Mouse (Mus musculus) kidney, postnatal 25 days (tissue): ENCODE data around the gene C2cd5.
"Not testable (repeated sequence)": the region's sequence is repeated elsewhere in the genome, so short reads cannot be mapped to it uniquely, and the experiment has no call there.

Experiments
- DNase-seq, 2 experiments: peaks; one replicate each; pipeline ENCODE4 v3.0.0; 2021; ENCODE audit warnings: mixed read lengths in 2 of 2

The C2cd5 gene

DNA sequence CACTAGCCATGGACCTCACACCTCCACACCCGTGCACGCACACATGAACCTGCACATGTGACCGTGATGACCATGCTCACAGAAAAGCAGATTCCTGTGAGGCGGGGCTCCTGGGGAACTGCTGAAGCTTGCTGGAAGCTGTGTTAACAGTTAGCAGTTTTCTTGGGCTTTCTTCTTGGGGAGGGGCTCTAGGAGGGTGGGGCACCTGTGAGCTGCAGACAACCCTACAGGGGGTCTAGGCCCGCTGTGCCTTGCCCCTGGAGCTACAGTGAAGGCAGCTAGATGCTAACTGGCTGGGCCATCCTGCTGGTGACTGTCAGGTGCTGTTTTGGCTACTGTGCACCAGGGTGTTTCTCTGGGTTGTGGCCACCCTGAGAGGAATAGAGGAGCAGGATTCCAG is 91.1 kb downstream of the C2cd5 start:
- DNase-seq, result no peak

DNA sequence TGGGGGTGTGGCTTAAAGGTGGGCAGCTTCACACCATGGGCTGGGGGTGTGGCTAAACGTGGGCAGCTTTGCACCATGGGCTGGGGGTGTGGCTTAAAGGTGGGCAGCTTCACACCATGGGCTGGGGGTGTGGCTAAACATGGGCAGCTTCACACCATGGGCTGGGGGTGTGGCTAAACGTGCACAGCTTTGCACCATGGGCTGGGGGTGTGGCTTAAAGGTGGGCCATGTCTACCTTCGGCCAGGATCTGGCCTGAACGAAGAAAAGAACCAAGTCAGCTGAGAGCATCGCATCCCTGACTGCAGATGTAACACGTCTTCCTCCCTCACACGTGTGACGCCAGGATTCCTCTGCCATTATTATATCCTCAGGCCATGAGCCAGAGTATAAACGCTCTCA is 94.7 kb downstream of the C2cd5 start:
- DNase-seq, result not testable (repeated sequence)

DNA sequence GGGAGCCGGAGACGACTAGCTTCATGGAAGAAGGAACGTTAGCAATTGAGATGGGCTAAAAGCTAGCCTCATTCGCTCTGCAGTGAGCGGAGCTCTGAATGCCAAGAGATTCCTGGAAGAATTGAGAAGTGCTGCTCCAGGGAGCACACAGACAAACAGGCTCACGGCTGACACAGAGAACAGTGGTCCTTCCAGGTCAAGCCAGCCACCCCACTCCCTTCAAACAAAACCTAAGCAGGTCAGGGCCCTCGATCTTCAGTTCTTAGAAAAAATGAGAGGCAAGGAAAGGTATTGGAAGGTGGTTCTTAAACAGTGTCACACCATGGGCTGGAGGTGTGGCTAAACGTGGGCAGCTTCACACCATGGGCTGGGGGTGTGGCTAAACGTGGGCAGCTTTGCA is 95.1 kb downstream of the C2cd5 start:
- no peak for DNase-seq

DNA sequence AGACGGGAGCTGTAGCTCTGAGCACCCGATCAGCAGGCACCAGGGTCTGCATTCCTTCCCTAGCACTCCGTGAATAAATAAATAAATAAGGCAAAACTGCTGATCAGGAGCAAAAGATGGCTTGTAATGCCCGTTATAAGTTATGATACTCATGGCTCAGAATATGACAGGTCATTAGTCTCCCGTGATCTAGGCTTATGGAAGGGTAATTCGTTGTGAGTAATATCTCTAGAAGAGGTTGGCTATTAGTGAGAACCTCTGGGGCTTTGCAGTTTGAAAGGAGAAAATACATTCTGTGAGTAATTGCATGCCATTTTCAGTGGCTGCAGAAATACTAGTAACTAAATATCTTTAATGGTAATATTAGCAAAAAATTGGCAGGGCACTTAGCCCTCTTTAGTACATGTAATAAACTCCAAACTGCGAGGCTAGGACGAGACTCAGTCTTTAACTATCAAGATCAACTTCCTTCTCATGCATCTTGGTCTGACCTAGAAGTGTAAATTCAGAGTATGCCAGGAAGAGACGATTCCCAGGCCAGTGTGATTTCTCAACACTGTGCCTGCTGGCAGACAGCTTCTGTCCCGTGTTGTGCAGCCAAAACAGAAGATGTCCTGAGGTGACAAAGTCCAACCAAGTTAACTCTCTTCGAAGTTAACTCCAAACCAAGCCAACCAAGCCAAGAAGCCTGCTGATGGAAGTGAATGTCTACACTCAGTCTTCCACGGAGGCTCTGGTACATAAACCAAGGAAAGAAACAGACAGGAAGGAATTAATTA is 101.5 kb downstream of the C2cd5 start:
- DNase-seq, result peak; percentile 57 to 74

DNA sequence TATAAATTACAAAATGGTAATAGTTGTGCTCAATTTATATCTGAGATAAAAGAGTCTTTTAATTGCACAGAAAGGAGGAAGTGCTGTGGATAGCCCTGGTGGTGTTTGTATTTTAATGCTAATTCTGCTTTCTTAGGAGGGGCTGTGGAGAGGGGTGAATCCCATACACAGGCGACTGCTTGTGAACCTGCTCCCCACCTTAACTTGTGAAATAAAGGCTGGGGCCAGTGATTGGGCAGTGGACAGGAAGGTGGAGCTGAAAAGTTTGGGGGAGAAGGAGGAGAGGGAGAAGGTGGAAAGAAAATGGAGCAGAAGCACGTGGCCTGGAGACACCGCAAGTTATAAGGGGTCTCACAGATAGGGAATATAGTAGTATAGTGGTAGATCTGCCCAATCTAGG is 103.1 kb downstream of the C2cd5 start:
- peak in 1 of 2 experiments; percentile 11 for DNase-seq

DNA sequence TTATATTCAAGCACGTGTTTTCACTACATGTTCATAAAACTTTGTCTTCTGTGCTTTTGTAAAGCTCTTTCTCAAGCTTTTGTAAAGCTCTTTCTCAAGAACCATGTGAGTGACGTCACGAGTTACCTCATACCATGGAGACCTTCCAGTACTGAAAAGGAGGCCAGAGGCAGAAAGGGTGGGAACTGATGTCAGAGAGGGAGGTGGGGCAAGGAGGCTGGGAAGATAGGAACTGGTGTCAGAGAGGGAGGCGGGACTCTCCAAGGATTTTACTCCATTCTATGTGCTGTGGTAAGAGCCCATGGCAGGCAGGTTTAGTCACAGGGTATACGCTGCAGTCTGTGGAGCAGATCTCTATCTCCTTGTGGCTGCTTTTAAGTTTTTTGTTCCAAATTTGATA is 104.4 kb downstream of the C2cd5 start:
- peak in 1 of 2 experiments; percentile 29 for DNase-seq

DNA sequence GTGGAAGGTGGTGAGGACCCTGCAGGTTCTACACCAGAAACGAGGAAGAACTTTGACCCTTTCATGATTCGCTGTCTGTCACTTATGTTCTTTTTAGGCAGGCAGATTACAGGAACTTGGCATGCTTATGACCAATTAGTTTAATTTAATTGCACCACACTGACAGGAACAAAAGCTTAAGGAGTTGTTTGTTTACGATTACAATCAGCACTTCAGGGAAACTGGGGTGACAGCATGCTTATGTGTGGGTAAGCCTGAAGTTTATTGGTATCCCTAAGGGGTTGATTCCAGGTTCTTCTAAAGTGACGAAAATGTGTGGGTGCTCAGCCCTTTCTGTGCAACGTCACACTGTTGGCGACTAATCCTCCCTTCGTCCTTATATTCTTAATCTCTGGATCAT is 105.1 kb downstream of the C2cd5 start:
- DNase-seq, result no peak

DNA sequence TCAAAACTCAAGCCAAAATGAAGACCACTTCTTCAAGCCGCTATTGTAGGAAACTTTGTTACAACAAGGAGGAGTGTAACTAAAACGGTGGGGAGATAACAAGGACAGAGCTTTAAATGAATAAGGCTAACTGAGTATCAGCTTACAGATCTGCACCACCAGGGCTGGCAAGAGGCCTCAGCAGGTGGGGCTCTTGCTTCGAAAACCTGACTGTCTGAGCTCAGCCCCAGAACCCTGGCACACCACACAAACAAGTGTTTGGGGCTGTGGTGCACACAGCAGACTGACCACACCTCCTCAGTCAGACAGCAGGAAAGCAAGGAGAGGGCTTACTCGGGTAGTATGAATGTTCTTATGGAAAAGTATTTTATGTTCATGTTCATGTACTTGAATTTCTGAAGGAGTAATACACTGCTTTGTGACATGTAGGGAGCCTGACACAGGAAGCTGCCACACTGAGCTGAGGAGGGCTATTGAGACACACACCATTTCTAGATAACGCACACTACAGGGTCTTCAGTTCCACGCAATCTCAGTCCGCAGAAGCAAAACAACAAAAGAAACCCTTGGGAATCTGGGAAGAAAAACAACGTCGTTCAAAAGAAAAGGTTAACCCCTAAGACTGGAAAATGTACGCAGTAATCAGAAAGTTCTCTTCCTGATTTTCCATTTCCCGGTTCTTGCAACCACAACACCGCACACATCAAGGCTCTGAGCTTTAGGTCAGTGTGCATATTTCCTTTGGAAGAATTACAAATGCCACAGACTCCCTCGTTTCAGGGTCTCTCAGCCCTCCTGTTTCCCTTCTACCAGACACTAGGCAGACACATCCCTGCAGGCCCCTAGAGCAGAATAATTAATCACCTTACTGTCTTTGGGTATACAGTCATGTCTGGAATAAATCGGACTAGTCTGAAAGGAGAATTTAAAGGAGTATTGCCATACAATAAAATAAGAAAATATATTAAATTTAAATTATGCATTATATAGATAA is 105.9 kb downstream of the C2cd5 start:
- no peak for DNase-seq

DNA sequence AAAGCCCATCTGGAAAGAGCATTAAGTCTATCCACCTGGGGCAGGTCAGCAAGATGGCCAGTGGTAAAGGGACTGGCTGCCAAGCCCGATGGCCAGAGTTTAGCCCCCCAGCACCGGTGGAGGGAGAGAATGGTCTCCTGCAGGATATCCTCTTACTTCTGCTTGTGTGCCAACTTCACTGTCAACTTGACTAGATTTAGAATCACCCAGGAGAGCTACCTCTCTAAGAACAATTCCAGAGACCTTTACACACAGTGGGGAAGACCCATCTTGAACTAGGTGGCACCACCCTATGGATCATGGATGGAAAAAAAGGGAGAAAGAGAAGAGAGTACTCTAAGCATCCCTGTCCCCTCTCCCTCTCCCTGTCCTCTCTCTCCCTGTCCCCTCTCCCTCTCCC is 107.0 kb downstream of the C2cd5 start:
- no peak for DNase-seq

DNA sequence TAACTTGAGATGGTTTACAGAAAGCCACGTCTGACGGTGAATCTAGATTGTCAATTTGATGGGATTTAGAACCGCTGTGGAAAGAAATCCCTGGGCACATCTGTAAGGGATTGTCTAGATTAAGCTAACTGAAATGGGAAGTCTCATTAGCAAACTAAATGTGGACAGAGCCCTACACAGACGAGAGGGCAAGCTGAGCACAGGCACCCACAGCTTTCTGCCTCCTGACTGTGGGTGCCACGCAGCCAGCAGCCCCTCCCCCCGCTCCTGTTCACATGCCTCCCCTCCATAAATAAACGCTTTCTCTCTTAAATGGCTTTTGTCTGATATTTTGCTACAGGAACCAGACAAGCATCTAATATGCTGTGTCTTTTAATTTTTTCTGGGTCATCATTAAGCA is 107.8 kb downstream of the C2cd5 start:
- DNase-seq, result no peak

DNA sequence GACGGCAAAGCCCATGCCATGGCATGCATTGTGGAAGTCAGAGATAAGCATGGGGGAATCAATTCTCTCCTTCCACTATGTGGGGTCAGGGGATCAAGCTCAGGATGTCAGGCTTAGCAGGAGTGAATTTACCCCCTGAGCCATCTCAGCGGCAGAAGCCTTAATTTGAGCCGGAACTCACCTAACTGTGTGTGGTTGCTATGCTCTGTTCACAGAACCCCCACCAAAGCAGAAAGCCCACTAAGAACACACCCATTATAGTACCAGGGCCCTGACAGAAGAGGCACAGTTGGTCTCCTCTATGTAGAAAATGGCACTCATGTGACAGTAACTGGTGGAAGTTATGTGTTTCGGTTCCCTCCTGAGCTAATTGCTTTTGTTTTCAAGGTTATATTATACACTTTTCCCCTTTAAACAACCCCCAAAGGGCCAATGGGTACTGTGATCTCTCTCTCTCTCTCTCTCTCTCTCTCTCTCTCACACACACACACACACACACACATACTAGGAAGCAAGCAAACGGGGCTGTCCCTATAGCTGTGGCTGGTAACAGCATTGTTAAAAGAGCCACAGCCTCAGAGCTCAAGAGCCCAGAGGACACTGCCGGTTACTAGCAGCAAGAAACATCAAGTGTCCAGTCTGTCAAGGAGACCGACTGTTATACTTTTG is 108.4 kb downstream of the C2cd5 start:
- DNase-seq, result no peak

DNA sequence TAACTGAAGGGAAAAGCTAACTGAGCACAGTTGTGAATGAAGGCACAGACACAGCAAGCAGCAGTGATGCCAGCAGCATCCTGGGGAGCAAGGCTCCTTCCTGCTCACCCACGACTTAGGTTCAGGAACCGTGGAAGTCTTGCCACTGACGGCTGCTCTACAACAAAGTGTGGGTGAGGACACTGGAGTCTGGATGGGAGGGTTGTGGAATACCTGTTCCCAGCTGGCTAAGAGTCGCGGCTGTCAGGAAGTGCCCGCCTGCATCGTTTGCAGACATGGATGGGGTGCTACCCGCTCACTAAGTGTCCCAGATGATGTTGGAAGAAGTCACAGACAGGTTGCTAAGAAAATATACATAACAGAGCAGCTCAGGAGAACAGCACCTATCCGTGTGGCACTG is 109.4 kb downstream of the C2cd5 start:
- DNase-seq, result no peak

DNA sequence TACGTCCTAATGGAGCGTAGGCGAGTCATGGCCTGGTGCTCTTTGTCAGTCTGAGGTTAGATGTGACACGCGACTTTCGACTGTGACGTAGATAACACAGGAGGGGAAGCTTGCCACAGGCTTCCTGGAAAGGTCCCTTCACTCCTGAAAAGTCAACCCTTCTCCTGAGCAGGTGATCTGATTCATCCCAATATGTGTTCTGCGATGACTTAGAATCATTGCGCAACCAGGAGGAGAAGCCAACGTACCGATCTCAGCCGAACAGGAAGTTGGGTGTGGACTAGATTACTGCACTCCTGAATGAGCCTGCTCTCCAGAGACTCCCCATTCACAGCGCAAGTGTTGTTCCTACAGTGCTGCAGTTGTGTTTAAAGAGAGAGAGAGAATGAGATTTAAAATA is 110.4 kb downstream of the C2cd5 start:
- DNase-seq, result no peak

DNA sequence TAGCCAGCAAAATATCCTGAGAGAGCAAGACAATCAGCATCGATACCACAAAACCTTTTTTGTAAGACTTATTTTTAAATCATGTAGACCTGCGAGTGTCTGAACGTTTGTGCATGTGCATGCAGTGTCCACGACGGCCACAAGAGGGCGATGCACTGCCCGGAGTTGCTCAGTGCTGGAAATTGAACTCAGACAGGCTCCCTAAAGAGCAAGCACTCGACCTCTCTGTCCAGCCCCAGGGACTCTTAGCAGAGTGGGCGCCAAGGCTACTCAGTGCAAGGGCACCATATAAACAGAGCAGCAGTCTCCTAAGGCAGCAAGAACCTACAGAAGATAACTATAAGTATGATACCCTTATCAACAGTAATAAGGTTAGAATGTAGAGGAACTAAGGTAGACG is 111.2 kb downstream of the C2cd5 start:
- DNase-seq, result peak; percentile 60 to 78

DNA sequence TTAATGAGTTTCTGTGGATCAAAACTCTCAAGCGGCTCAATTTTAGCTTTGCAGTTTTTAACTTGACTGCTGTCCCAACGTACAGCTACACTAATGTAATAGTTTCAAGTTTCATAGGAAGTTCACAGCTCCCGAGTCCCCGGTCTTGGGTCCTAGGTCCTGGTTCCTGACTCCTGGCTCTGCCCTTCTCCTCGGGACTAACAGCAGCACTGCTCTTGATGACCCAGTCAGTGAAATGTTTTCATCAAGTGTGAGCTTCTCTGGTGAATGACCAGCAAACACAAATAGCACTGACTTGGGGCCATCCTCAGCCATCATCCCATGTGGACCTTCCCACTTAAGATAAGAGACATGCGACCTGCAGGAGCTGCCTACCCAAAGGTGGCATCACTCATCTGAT is 111.7 kb downstream of the C2cd5 start:
- DNase-seq, result no peak

DNA sequence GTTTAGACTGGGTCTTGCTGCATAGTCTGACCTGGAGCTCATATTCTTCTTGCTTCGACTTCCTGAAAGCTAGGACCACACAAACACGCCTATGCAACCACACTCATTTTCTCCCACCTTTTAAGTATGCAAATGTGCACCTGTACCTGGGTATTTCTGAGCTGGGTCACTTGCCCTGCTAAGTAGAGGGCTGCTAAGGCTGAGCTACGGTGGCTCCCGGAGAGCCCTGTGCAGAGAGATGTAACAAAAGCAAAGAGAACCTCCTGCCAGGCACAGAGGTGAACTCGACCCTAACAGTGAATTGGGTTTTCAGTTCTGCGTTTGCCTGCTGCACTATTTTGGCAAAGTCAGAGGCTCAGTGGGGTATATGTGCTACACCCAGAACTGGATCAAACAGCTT is 112.3 kb downstream of the C2cd5 start:
- DNase-seq, result no peak

DNA sequence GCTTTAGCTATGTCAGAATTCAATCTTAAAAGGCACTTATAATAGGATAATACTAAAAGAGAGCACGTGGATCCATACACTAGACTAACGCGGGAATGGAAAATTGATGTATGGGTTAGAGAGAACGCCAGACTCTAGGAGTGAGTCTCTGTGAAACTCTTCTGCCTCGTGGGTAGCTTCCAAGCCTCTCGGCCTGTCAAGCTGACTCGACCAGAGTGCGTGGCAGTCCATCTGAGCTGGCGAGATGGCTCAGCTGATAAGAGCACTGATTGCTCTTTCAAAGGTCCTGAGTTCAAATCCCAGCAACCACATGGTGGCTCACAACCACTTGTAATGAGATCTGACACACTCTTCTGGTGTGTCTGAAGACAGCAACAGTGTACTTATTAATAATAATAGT is 113.2 kb downstream of the C2cd5 start:
- not testable (repeated sequence) for DNase-seq

DNA sequence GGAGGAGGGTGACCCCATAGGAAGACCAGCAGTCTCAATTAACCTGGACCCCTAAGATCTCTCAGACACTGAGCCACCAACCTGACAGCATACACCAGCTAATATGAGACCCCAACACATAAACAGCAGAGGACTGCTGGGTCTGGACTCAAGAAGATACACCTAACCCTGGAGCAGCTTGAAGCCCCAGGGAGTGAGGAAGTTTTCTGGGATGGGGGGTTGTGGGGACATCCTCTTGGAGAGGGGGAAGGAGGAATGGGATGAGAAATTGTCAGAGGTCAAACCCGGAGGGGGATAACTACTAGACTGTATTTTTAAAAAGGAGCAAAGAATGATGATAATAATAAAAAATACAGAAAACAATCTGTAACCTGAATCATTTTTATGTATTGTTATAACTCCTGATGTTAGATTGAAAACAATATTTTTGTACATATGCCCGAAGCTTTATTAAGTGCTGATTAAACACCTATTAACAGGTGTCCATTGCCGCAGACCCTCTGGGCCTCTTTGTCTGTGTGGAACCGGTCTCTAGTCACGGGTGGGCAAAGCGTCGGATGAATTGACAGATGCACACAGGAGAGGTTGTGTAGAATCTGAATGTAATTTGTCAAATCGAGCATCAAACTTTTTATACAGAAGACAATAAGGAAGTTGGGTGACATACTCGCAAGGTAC is 114.2 kb downstream of the C2cd5 start:
- not testable (repeated sequence) for DNase-seq

DNA sequence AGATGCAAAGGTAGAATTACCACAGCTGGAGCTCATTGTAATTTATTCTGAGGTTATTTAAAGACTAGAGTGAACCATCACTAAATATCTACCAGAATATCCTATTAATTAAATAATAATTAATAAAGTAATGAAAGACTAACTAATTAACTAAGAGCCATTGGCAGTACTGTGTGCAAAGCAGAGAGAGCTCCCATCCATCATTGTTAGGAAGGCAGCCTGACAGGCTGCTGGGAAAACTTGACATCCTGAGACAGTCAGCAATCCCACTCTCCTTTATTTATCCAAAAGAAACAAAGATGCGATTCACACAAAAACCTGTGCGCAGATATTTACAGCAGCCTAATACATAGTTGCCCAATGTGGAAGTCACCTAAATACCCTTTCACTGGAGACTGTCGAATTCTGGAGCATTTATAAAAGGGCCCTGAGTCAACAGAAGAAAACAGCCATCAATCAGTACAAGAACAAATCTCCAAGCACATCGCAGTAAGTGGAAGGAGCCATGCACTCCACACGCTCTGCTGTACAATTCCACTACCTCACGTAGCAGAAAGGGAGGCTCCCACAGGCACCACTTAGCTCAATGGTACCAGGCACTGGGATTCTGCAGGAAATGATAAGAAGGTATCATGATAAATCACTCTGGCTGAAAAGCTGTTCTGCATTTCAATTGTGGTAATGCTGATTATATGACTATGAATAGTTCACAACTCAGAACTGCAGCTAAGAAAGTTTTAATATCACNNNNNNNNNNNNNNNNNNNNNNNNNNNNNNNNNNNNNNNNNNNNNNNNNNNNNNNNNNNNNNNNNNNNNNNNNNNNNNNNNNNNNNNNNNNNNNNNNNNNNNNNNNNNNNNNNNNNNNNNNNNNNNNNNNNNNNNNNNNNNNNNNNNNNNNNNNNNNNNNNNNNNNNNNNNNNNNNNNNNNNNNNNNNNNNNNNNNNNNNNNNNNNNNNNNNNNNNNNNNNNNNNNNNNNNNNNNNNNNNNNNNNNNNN is 120.0 kb downstream of the C2cd5 start:
- DNase-seq, result no peak

DNA sequence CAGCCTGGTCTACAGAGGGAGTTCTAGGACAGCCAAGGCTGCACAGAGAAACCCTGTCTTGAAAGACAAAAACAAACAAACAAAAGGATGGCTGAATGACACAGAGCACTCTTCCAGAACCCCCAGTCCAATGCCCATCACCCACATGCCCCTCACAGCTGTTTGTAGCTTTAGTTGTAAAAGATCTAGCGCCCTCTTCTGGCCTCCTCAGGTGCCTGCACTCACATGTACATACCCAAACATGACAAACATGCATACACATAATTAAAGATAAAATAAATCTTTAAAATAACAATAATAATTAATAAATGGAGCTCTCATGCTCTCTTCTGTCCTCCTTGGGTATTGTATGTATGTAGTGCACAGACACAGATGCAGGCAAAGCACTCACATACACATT is 122.7 kb downstream of the C2cd5 start:
- peak in 1 of 2 experiments; percentile 29 for DNase-seq

DNA sequence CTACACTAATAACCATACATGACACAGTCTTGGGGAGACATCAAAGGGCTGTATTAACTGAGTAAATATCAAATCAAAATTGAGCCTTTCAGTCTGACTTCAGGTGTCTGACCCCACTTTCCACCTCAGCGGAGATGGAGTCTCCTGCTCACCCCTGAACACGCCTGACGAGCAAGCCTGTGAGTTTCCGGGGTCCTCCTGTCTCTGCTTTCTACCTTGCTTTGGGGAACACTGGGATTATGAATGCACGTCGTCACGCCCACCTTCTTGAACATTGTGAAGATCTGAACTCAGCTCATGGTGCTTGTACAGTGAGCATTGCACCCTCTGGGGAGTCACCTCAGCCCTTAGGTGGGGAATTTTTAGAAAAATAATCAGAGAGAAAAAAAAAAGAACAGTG is 126.7 kb downstream of the C2cd5 start:
- peak in 1 of 2 experiments; percentile 15 for DNase-seq
